Mouse (Mus musculus) kidney, adult 2 months (tissue): ENCODE measurements around the gene Snx21.

Experiments used
- CTCF ChIP-seq: fragments of 200-500 bp; conservative IDR thresholded peaks from 2 replicates; pipeline ENCODE4 v1.5.1; 2011; ENCODE audit warnings: low read depth, mild to moderate bottlenecking, control low read depth, low read length, moderate library complexity, mixed read lengths; ENCODE audit not compliant: insufficient read depth, insufficient read length
- POLR2A ChIP-seq: fragments of 200-500 bp; IDR thresholded peaks from one replicate; pipeline ENCODE4 v1.6.1; 2011; ENCODE audit warnings: low read depth, low read length, control low read depth

DNA sequence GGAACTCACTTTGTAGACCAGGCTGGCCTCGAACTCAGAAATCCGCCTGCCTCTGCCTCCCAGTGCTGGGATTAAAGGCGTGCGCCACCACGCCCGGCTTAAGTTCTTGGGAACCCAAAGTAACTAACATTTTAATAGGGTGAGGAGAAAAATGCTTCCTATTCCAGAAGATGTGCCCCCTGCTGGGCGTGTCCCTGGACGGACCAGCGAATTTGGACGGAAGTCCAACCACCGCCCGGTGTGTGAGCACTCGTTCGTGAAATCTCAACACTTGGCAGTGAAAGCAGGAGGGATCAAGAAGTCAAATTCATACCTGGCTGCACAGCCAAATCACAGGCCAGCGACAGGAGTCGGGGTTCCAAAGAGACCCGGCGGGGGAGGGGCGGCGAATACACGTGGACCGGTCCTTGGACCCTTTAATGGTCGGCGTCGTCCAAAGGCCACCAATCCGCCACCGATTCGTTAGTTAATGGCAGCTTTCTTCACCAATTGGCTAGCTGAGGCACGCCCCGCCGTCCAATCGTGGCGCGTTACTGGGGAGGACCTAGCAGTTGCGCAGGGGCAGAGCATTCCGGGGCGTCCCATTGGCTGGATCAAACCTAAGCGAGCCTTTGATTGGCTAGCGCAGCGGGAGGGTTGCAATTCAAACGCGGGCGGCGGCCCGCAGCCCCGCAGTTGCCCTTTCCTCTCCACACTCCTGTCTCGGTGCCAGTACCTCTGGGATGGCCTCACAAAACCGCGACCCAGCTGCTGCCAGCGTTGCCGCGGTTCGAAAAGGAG is 16.2 kb upstream of the Snx21 start, which contains the start of gene Ube2c:
- TF ChIP-seq CTCF, result peak; percentile 32; the same call in 1 of the 2 replicates
- TF ChIP-seq POLR2A, result no peak
